Mouse (Mus musculus) cerebellum, adult 2 months (tissue): ENCODE results near the gene Avil. TPM values are rescaled to one million over a fixed set of nuclear protein-coding genes. Genes with fewer than 3 reads are reported as not detected.

Experiments
- DNase-seq, 2 experiments: peaks; one replicate each; pipeline ENCODE4 v3.0.0; 2021
- H3K27ac ChIP-seq: fragments of 200-500 bp; 2 replicates; pipeline ENCODE4 v1.5.1; 2012; ENCODE audit warnings: low read length, control low read depth, inconsistent platforms; ENCODE audit not compliant: insufficient read depth
- H3K27me3 ChIP-seq: fragments of 200-500 bp; 2 replicates; pipeline ENCODE4 v1.6.1; 2012; ENCODE audit warnings: inconsistent platforms, mild to moderate bottlenecking, low read length, moderate library complexity; ENCODE audit not compliant: control insufficient read depth, insufficient read depth
- H3K4me1 ChIP-seq: fragments of 200-500 bp; 2 replicates; pipeline ENCODE4 v1.6.1; 2011; ENCODE audit warnings: low read length; ENCODE audit not compliant: control insufficient read depth, insufficient read depth
- H3K4me3 ChIP-seq: fragments of 200-500 bp; replicated peaks from 2 replicates; pipeline ENCODE3; 2011; ENCODE audit warnings: mild to moderate bottlenecking, low read depth, low read length, control low read depth; ENCODE audit not compliant: insufficient read depth
- CTCF ChIP-seq: fragments of 200-500 bp; IDR thresholded peaks from 2 replicates; pipeline ENCODE4 v1.5.1; 2011; ENCODE audit warnings: low read depth, mild to moderate bottlenecking, control low read depth, low read length, moderate library complexity, borderline replicate concordance; ENCODE audit not compliant: insufficient read depth
- POLR2A ChIP-seq: fragments of 200-500 bp; IDR thresholded peaks from 2 replicates; pipeline ENCODE4 v1.6.1; 2011; ENCODE audit warnings: low read length, control low read depth, borderline replicate concordance; ENCODE audit not compliant: insufficient read depth
- WGBS: fragments of 180-500 bp; shearing (Covaris S2); methylation state at CpG from one replicate; pipeline ENCODE4 v1.1.7; 2018; 5-methylcytosine and 5-hydroxymethylcytosine counted together
- polyA plus RNA-seq: library from polyadenylated mRNA; depleted of rRNA; stranded (reverse); fragments of >200 nt; gene quantifications from 2 replicates; pipeline ENCODE4 v1.2.3, GENCODE M21; 2012

The Avil gene
- polyA plus RNA-seq, 1 experiment: 0.54 TPM

GRCm38 (mm10) chr10:126977076-126977475 is 23.4 kb upstream of the Avil start:
- no peak overlapping the region for H3K27ac ChIP-seq
- H3K27me3 ChIP-seq: no peaks in the 10 kb centered on the region
- H3K4me1 ChIP-seq: peaks cover 6% of the 10 kb centered on the region; the same call in 1 of the 2 replicates
- H3K4me3 ChIP-seq: no peak overlapping the region
- 70% methylated on average over 4 of the region's 4 CpGs for WGBS
- no peak for DNase-seq
- TF ChIP-seq CTCF (no peak), POLR2A (no peak)

GRCm38 (mm10) chr10:126978277-126978994 is 22.1 kb upstream of the Avil start, which contains the start of gene Ctdsp2:
Ctdsp2 (plus strand) TSS chr10:126978717.
- Histone ChIP-seq H3K4me1 (peaks cover 6% of the 10 kb centered on the region; the same call in 1 of the 2 replicates), H3K27me3 (no peaks in the 10 kb centered on the region), H3K27ac (peak within 1 kb of the TSS; percentile 100), H3K4me3 (peak within 1 kb of the TSS; percentile 83)
- WGBS: under 1% methylated on average over 55 of the region's 56 CpGs
- peak; percentile 99 to 100 for DNase-seq
- TF ChIP-seq CTCF (no peak), POLR2A (peak; percentile 93)

- H3K27me3 ChIP-seq: no peaks in the 10 kb centered on the region
- H3K27ac ChIP-seq: peak overlapping the region; percentile 100
- DNase-seq: peak; percentile 77 to 78
- TF ChIP-seq CTCF (no peak), POLR2A (no peak)
- WGBS: under 1% methylated on average over 50 of the region's 62 CpGs
- peak overlapping the region; percentile 83 for H3K4me3 ChIP-seq
- H3K4me1 ChIP-seq: peaks cover 12% of the 10 kb centered on the region
Observed at GRCm38 (mm10) chr10:126979121-126979635, 21.3 kb upstream of the Avil start.

- WGBS: 2% methylated on average over 57 of the region's 57 CpGs
- TF ChIP-seq POLR2A (no peak), CTCF (no peak)
- Histone ChIP-seq H3K4me1 (peaks cover 16% of the 10 kb centered on the region), H3K4me3 (peak overlapping the region; percentile 83), H3K27me3 (no peaks in the 10 kb centered on the region), H3K27ac (peak overlapping the region; percentile 100)
- DNase-seq: peak; percentile 77 to 81
Observed at GRCm38 (mm10) chr10:126979636-126980151, 20.8 kb upstream of the Avil start.

- Histone ChIP-seq H3K27ac (peak overlapping the region; percentile 100), H3K4me3 (peak overlapping the region; percentile 83), H3K4me1 (peaks cover 22% of the 10 kb centered on the region), H3K27me3 (no peaks in the 10 kb centered on the region)
- TF ChIP-seq CTCF (no peak), POLR2A (no peak)
- peak; percentile 69 to 73 for DNase-seq
- WGBS: 2% methylated on average over 16 of the region's 16 CpGs
Observed at GRCm38 (mm10) chr10:126980221-126980932, 20.1 kb upstream of the Avil start.

- H3K4me1 ChIP-seq: peaks cover 27% of the 10 kb centered on the region
Observed at GRCm38 (mm10) chr10:126980933-126981530, 19.5 kb upstream of the Avil start.

GRCm38 (mm10) chr10:126981746-126982145 is 18.8 kb upstream of the Avil start:
- no peak for TF ChIP-seq POLR2A
- no peak for TF ChIP-seq CTCF
- Histone ChIP-seq H3K27me3 (no peaks in the 10 kb centered on the region), H3K27ac (peak overlapping the region; percentile 81; the same call in 1 of the 2 replicates), H3K4me1 (peaks cover 30% of the 10 kb centered on the region), H3K4me3 (peak overlapping the region; percentile 83)
- DNase-seq: no peak
- WGBS: 15% methylated on average over 3 of the region's 3 CpGs

More at GRCm38 (mm10) chr10:126980933-126981530, 19.5 kb upstream of the Avil start:
- TF ChIP-seq POLR2A (no peak), CTCF (no peak)
- no peaks in the 10 kb centered on the region for H3K27me3 ChIP-seq
- DNase-seq: no peak
- peak overlapping the region; percentile 83 for H3K4me3 ChIP-seq
- H3K27ac ChIP-seq: peak overlapping the region; percentile 100
- WGBS: 3% methylated on average over 11 of the region's 11 CpGs
